Mouse (Mus musculus): Measurements from ENCODE around the gene Pld3. TPM values are rescaled to one million over a fixed set of nuclear protein-coding genes. Genes with fewer than 3 reads are reported as not detected.

The Pld3 gene
- polyA plus RNA-seq, 1 experiment from 2014 or later = 78.7 TPM

DNA sequence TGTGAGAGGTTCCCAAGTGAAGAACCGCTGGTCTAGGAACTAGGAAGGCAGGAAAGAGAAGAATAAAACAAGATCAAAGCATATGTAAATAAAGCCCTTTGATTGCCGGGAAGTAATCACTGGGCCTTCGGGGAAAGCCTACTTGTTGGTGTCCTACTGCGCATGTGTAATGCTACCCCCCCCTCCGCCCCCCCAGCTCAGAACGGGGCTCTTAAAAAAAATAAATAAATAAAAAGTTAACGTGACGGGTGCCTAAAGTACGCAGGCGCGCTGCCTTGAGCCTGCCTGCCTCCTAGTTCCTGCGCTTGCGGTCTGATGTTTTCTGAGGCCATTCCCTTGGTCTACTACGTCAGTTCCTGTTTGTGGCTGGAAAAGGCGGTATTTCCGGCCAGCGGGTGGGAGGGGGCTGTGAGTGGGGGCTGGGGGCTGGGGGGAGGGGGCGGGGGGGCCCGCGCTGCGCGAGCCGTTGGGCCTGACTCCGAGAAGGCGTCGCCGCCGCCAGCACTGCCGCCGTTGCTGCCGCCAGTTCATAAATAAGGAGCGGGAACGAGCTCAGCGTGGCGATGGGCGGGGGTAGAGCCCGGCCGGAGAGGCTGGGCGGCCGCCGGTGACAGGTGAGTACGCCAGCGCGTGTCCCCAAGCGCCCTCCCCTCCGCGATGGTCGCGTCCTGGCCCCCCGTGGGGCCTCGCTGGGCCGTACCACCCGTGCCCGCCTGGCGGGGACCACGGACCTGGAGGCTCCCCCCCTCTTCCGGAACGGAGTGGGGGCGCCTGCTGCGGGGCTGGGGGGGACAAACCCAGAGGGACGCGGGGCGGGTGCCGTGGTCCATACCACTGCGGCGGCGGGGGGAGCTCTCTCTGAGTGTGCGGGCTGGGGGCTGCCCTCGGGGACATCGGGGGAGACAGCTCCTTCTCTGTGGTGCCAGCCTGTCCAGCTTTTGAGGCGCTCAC lies 38.5 kb upstream of the Pld3 start, which contains the start of gene Akt2:
Gene Akt2, plus strand, starts transcription at position 287 of the 951 bp plus-strand sequence.
- H3K4me2 ChIP-seq (replicated peaks; ENCODE audit: low read depth, low read length) = peak within 1 kb of the TSS; percentile 59
- H3K27ac ChIP-seq (ENCODE audit: low read length) = peak within 1 kb of the TSS; percentile 98
- no peaks in the 10 kb centered on the region for H3K27me3 ChIP-seq (ENCODE audit: control insufficient read depth, insufficient read depth, low read length)
- H3K4me1 ChIP-seq (ENCODE audit: control insufficient read depth, insufficient read depth, low read length) = peaks cover 7% of the 10 kb centered on the region
- WGBS = under 1% methylated on average over 66 of the region's 71 CpGs
- ATAC-seq (ENCODE audit: insufficient number of reproducible peaks, insufficient read depth, low FRiP score, low read depth) = peak; percentile 93
- peak within 1 kb of the TSS; percentile 79 for H3K9ac ChIP-seq (replicated peaks; ENCODE audit: low read depth, low read length)
- no peaks in the 10 kb centered on the region for H3K9me3 ChIP-seq (ENCODE audit: control insufficient read depth, low read depth, low read length)
- H3K4me3 ChIP-seq (ENCODE audit: low read depth, low read length) = peak within 1 kb of the TSS; percentile 80
- H3K36me3 ChIP-seq (ENCODE audit: control insufficient read depth, insufficient read depth, low read length) = peaks cover 4% of the 10 kb centered on the region; the same call in 1 of the 2 replicates

DNA sequence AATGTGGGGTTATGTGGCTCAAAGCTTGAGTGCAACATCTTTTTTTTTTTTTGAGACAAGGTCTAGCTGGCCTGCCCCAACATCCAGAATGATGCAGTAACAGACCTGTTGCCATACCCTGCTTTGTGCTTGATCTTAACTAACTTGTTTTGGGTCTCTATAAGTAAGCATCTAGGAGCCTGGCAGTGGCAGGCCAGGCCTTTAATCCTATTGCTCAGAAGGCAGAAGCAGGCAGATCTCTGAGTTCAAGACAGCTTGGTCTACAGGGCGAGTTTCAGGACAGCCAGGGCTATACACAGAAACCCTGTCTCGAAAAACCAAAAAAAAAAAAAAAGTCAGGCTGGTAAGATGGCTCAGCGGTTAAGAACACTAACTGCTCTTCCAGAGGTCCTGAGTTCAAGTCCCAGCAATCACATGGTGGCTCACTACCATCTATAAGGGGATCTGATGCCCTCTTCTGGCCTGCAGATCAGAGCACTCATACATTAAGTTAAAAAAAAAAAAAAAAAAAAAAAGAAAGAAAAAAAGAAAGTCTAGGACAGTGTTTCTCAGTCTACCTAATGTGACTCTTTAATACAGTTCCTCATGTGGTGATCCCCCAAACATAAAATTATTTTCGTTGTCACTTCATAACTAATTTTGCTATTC lies 37.7 kb upstream of the Pld3 start:
- no peak overlapping the region; the same call in 1 of the 2 replicates for H3K9ac ChIP-seq (replicated peaks; ENCODE audit: low read depth, low read length)
- no peak for ATAC-seq (ENCODE audit: insufficient number of reproducible peaks, insufficient read depth, low FRiP score, low read depth)

DNA sequence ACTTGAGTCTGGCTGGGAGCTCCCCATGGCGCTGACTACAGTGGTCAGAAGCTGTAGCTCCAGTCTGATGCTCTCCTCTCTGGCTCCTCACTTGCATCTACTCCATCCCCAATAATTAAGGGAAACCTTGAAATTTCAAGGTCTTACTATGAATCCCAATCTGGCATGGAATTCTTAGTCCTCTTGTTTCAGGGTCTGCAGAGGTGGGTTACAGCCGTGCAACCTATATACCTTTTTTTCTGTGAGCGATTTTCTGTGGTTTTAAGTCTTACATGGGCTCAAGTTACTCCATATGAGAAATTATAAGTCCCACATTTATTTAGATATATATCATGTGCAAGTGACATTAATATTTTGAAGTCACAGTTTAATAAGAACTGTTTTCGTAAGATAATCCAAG lies 37.1 kb upstream of the Pld3 start:
- Histone ChIP-seq H3K4me2 (replicated peaks; ENCODE audit: low read depth, low read length) (no peak overlapping the region), H3K9me3 (ENCODE audit: control insufficient read depth, low read depth, low read length) (no peaks in the 10 kb centered on the region), H3K4me1 (ENCODE audit: control insufficient read depth, insufficient read depth, low read length) (peaks cover 4% of the 10 kb centered on the region), H3K27me3 (ENCODE audit: control insufficient read depth, insufficient read depth, low read length) (no peaks in the 10 kb centered on the region), H3K9ac (replicated peaks; ENCODE audit: low read depth, low read length) (no peak overlapping the region), H3K36me3 (ENCODE audit: control insufficient read depth, insufficient read depth, low read length) (peaks cover 8% of the 10 kb centered on the region; the same call in 1 of the 2 replicates), H3K27ac (ENCODE audit: low read length) (no peak overlapping the region), H3K4me3 (ENCODE audit: low read depth, low read length) (no peak overlapping the region)
- 87% methylated on average over 4 of the region's 4 CpGs for WGBS
- ATAC-seq (ENCODE audit: insufficient number of reproducible peaks, insufficient read depth, low FRiP score, low read depth) = no peak

More for the DNA sequence above, 37.7 kb upstream of the Pld3 start:
- WGBS = 69% methylated on average over 4 of the region's 4 CpGs
- Histone ChIP-seq H3K36me3 (ENCODE audit: control insufficient read depth, insufficient read depth, low read length) (peaks cover 4% of the 10 kb centered on the region; the same call in 1 of the 2 replicates), H3K27me3 (ENCODE audit: control insufficient read depth, insufficient read depth, low read length) (no peaks in the 10 kb centered on the region), H3K9me3 (ENCODE audit: control insufficient read depth, low read depth, low read length) (no peaks in the 10 kb centered on the region), H3K4me1 (ENCODE audit: control insufficient read depth, insufficient read depth, low read length) (peaks cover 4% of the 10 kb centered on the region), H3K4me3 (ENCODE audit: low read depth, low read length) (peak overlapping the region; percentile 80), H3K27ac (ENCODE audit: low read length) (peak overlapping the region; percentile 86), H3K4me2 (replicated peaks; ENCODE audit: low read depth, low read length) (peak overlapping the region; percentile 45)

DNA sequence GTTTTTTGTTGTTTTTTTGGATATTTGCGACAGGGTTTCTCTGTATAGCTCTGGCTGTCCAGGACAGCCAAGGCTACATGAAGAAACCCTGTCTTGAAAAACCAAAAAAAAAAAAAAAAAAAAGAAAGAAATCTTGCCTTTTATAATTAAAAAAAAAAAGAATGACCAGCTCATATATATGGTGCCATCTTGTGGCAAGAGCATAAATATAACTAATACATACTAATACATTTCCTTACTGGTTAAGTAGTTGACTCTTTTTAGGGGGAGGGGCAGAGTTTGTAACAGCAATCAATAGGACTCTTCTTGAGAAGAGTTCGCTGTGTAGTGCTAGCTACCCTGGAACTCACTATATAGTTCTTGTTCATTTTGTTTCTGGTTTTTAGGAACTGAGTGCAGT lies 34.7 kb upstream of the Pld3 start:
- Histone ChIP-seq H3K27me3 (ENCODE audit: control insufficient read depth, insufficient read depth, low read length) (no peaks in the 10 kb centered on the region), H3K9ac (replicated peaks; ENCODE audit: low read depth, low read length) (no peak overlapping the region), H3K27ac (ENCODE audit: low read length) (no peak overlapping the region), H3K4me1 (ENCODE audit: control insufficient read depth, insufficient read depth, low read length) (no peaks in the 10 kb centered on the region; the same call in 1 of the 2 replicates), H3K36me3 (ENCODE audit: control insufficient read depth, insufficient read depth, low read length) (peaks cover 15% of the 10 kb centered on the region; the same call in 1 of the 2 replicates), H3K9me3 (ENCODE audit: control insufficient read depth, low read depth, low read length) (no peaks in the 10 kb centered on the region), H3K4me3 (ENCODE audit: low read depth, low read length) (no peak overlapping the region), H3K4me2 (replicated peaks; ENCODE audit: low read depth, low read length) (no peak overlapping the region)
- ATAC-seq (ENCODE audit: insufficient number of reproducible peaks, insufficient read depth, low FRiP score, low read depth) = no peak
- 80% methylated on average over 2 of the region's 2 CpGs for WGBS

DNA sequence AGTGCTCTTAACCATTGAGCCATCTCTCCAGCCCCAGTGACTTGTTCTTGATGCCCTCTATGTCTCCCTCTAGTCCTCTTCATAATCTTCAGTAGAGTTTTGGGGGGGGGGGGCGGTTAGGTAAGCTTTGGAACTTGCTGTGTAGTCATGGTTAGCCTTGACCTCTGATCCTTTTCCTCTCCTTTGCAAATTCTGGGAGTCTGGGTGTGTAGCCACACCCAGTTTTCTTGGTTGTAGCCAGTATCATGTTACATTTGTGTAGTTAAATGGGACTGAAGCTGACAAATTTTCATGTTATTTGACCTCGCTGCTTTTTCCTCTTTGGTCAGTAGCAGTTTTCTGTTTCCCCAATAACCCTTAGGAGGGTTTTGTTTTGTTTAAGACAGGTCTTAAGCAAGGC lies 33.8 kb upstream of the Pld3 start:
- Histone ChIP-seq H3K4me3 (ENCODE audit: low read depth, low read length) (no peak overlapping the region), H3K9me3 (ENCODE audit: control insufficient read depth, low read depth, low read length) (no peaks in the 10 kb centered on the region), H3K4me1 (ENCODE audit: control insufficient read depth, insufficient read depth, low read length) (no peaks in the 10 kb centered on the region), H3K27me3 (ENCODE audit: control insufficient read depth, insufficient read depth, low read length) (no peaks in the 10 kb centered on the region), H3K36me3 (ENCODE audit: control insufficient read depth, insufficient read depth, low read length) (peaks cover 17% of the 10 kb centered on the region; the same call in 1 of the 2 replicates), H3K9ac (replicated peaks; ENCODE audit: low read depth, low read length) (no peak overlapping the region), H3K27ac (ENCODE audit: low read length) (no peak overlapping the region), H3K4me2 (replicated peaks; ENCODE audit: low read depth, low read length) (no peak overlapping the region)
- 60% methylated on average over 2 of the region's 2 CpGs for WGBS
- ATAC-seq (ENCODE audit: insufficient number of reproducible peaks, insufficient read depth, low FRiP score, low read depth) = no peak

DNA sequence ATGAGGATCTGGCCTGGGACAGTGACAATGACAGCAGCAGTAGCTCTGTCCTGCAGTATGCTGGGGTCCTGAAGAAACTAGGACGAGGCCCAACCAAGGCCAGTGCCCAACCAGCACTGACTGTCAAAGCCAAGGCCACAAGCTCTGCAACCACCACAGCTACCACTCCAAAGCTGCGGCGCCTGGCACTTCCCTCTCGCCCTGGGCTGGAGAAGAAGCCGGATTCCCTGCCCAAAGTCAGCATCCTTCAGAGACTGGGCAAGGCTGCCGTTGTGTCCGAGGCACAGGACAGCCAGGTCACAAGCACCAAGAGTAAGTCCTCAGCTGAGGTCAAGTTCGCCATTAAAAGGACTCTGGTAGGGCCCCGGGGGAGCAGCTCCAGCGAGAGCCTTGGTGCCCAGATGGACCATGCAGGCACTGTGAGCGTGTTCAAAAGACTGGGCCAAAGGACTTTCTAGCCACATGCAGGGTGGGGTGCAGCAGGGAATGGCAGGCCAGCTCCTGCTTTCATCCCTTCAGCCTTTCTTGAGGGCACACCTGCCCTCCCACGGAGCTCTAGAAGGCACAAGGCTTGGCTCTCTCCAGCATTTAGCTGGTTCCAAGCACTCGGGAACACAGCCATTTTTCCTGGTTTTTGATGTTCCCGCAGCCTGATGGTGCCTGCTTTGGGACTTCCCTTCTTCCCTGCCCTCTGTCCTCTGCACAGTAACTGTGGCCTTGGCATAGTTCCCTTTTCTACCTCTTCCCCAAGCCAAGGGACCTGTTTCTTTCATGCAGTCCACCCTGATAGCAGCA lies 27.6 kb upstream of the Pld3 start:
- H3K4me1 ChIP-seq (ENCODE audit: control insufficient read depth, insufficient read depth, low read length) = no peaks in the 10 kb centered on the region
- H3K27me3 ChIP-seq (ENCODE audit: control insufficient read depth, insufficient read depth, low read length) = no peaks in the 10 kb centered on the region
- H3K36me3 ChIP-seq (ENCODE audit: control insufficient read depth, insufficient read depth, low read length) = peaks cover 53% of the 10 kb centered on the region
- H3K4me2 ChIP-seq (replicated peaks; ENCODE audit: low read depth, low read length) = no peak overlapping the region
- H3K9ac ChIP-seq (replicated peaks; ENCODE audit: low read depth, low read length) = no peak overlapping the region
- H3K9me3 ChIP-seq (ENCODE audit: control insufficient read depth, low read depth, low read length) = no peaks in the 10 kb centered on the region
- H3K4me3 ChIP-seq (ENCODE audit: low read depth, low read length) = no peak overlapping the region
- no peak overlapping the region for H3K27ac ChIP-seq (ENCODE audit: low read length)
- WGBS = 92% methylated on average over 14 of the region's 14 CpGs
- ATAC-seq (ENCODE audit: insufficient number of reproducible peaks, insufficient read depth, low FRiP score, low read depth) = no peak

DNA sequence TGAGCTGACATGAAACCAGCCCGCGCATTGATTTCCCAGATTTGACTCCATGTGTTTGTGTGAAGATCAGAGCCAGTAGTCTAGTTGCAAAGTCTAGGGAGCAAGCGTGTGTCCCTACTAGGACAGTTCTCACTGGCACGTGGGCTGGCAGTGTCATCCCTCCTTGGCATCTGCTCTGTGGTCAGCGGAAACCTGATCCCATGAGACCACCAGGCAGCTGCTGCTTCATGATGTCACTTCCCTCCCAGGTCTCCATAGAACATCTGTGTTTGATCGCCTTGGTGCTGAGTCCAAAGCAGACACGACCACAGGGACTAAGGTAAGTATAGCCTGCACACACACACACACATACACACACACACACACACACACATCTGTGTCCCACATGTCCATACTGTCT lies 25.4 kb upstream of the Pld3 start:
- no peaks in the 10 kb centered on the region for H3K9me3 ChIP-seq (ENCODE audit: control insufficient read depth, low read depth, low read length)
- no peak overlapping the region for H3K9ac ChIP-seq (replicated peaks; ENCODE audit: low read depth, low read length)
- H3K27ac ChIP-seq (ENCODE audit: low read length) = no peak overlapping the region
- ATAC-seq (ENCODE audit: insufficient number of reproducible peaks, insufficient read depth, low FRiP score, low read depth) = no peak
- no peaks in the 10 kb centered on the region for H3K4me1 ChIP-seq (ENCODE audit: control insufficient read depth, insufficient read depth, low read length)
- H3K27me3 ChIP-seq (ENCODE audit: control insufficient read depth, insufficient read depth, low read length) = no peaks in the 10 kb centered on the region
- no peak overlapping the region for H3K4me3 ChIP-seq (ENCODE audit: low read depth, low read length)
- H3K36me3 ChIP-seq (ENCODE audit: control insufficient read depth, insufficient read depth, low read length) = peaks cover 46% of the 10 kb centered on the region
- H3K4me2 ChIP-seq (replicated peaks; ENCODE audit: low read depth, low read length) = no peak overlapping the region
- 86% methylated on average over 7 of the region's 7 CpGs for WGBS

DNA sequence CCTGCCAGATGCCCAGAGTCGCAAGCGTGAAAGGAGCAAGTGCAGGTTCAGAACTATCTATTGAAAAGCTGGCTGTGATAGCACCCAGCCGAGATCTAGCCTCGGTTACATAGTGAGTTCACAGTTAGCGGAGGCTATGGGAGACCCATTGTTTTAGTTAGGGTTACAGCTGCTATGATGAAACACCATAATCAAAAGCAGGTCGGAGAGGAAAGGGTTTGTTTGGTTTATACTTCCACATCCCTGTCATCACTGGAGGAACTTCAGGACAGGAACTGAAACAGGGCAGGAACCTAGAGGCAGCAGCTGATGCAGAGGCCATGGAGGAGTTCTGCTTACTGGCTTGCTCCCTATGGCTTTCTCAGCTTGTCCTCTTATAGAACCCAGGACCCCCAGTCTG lies 24.6 kb upstream of the Pld3 start:
- peaks cover 47% of the 10 kb centered on the region for H3K36me3 ChIP-seq (ENCODE audit: control insufficient read depth, insufficient read depth, low read length)
- no peak overlapping the region for H3K4me3 ChIP-seq (ENCODE audit: low read depth, low read length)
- no peak overlapping the region for H3K27ac ChIP-seq (ENCODE audit: low read length)
- H3K4me1 ChIP-seq (ENCODE audit: control insufficient read depth, insufficient read depth, low read length) = no peaks in the 10 kb centered on the region
- 91% methylated on average over 6 of the region's 6 CpGs for WGBS
- H3K9me3 ChIP-seq (ENCODE audit: control insufficient read depth, low read depth, low read length) = no peaks in the 10 kb centered on the region
- H3K9ac ChIP-seq (replicated peaks; ENCODE audit: low read depth, low read length) = no peak overlapping the region
- no peak overlapping the region for H3K4me2 ChIP-seq (replicated peaks; ENCODE audit: low read depth, low read length)
- no peaks in the 10 kb centered on the region for H3K27me3 ChIP-seq (ENCODE audit: control insufficient read depth, insufficient read depth, low read length)
- ATAC-seq (ENCODE audit: insufficient number of reproducible peaks, insufficient read depth, low FRiP score, low read depth) = no peak
